Mouse (Mus musculus): ENCODE results near the gene Olfr282.

DNA sequence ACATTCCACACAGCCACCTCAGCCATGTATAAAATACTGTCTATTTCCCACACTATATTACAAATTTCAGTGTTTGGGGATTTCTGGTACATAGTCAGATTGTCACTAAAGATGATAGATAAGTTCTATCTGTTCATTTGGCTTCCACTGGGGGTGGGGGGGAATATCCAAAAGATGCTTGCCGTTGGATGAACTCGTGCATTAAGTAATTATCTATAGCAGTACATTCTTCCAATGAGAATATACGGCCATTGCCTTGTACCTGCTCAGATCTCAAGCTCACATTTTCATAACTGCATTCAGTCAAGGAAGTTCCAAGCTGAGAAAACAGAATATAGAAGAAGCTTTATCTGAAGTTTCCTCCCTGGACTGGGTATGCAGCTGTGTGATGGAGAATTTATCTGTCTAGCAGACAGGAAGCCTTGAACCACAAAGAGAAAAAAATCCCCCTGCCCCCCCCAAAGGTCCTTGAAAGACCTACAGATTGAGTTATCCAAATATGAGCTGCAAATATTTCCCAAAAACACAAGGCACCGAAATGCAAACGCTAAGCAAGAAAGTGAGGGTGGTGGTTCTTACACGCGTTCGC is 55.5 kb downstream of the Olfr282 start:
- TF ChIP-seq MAFK (IDR thresholded peaks at IDR 0.05; ENCODE audit: borderline replicate concordance, low read depth, low read length) (peak; percentile 67; the same call in 1 of the 2 replicates), E2F4 (IDR thresholded peaks at IDR 0.05; ENCODE audit: borderline replicate concordance, low read depth, low read length) (no peak), USF1 (IDR thresholded peaks at IDR 0.05; ENCODE audit: low read depth, low read length) (no peak), MAX (IDR thresholded peaks at IDR 0.05; ENCODE audit: low read length) (no peak), SIN3A (IDR thresholded peaks at IDR 0.05; ENCODE audit: low read length) (peak; percentile 76)

Data from MEL (cell line).